Mouse (Mus musculus): Measurements from ENCODE around the gene Ikbip. TPM values are rescaled to one million over a fixed set of nuclear protein-coding genes. Genes with fewer than 3 reads are reported as not detected.
A peak's percentile ranks its signal among the peaks of the same experiment; 100 is the strongest.

Gene Ikbip
- polyA plus RNA-seq, 1 experiment, result 12.3 TPM

DNA sequence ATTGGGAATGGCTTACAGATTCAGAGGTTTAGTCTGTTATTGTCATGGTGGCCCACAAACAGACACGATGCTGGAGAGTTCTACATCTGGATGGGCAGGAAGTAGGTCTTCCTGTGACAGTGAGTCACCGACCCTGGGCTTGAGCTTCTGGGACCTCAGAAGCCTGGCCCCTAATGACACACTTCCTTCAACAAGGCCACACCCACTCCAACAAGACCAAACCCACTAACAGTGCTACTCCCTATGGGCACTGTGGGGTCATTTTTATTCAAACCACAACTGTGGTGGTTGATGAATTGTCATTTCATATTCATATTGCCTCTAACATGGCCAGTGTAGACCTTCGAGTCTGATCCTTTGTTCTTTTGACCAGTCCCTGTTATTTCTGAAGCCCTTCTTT, 55.6 kb downstream of the Ikbip start:
- TF ChIP-seq MYOD1 (IDR thresholded peaks at IDR 0.05; ENCODE audit: control insufficient read depth, insufficient read length, low read depth), result no peak
- no peak for TF ChIP-seq USF1 (IDR thresholded peaks at IDR 0.05; ENCODE audit: low read depth)
- TF ChIP-seq MAX (IDR thresholded peaks at IDR 0.05), result peak; percentile 23
- no peak for TF ChIP-seq CTCF (IDR thresholded peaks at IDR 0.05; ENCODE audit: control insufficient read depth, insufficient read depth, insufficient read length)
- TF ChIP-seq FOSL1 (IDR thresholded peaks at IDR 0.05; ENCODE audit: insufficient read depth, low read length, poor library complexity, severe bottlenecking), result no peak
- Histone ChIP-seq H3K27me3 (ENCODE audit: control insufficient read depth, insufficient read depth, insufficient read length) (no peaks in the 10 kb centered on the region), H3K4me3 (ENCODE audit: insufficient read depth, poor library complexity, severe bottlenecking) (no peak overlapping the region), H3K79me3 (ENCODE audit: low read depth) (no peaks in the 10 kb centered on the region), H3K79me2 (ENCODE audit: control insufficient read depth, insufficient read depth) (no peaks in the 10 kb centered on the region), H3ac (ENCODE audit: control insufficient read depth, insufficient read length, low read depth) (no peak overlapping the region), H3K36me3 (ENCODE audit: control insufficient read depth, insufficient read depth) (no peaks in the 10 kb centered on the region)

DNA sequence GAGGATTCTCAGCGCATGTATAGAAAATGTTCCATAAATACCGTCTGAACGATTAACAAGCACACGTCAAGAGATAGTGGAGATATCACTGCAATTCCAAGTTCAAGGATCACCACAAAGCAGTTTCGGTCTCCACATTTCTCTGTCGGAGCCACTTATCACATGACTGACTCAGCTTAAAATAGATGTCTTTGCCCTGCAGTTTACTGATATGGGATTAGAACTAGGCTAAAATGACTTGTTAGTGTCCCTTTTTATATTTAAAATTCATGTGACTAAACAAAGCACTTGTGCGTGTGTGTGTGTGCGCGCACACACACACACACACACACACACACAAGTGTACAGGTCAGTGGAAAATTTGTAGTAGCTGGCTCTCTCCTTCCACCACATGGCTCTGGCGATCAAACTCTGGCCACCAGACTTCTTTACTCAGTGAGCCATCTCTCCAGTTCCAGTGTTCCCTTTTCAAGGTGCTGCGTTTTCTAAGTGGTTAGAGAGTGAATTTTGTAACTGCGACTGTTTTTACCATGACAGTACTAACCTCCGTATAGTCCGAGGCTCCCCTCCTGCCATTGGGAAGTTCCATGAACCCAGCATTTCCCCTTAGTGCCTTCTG, 56.5 kb downstream of the Ikbip start:
- Histone ChIP-seq H3K79me2 (ENCODE audit: control insufficient read depth, insufficient read depth) (no peaks in the 10 kb centered on the region), H3K4me3 (ENCODE audit: insufficient read depth, poor library complexity, severe bottlenecking) (no peak overlapping the region), H3K27me3 (ENCODE audit: control insufficient read depth, insufficient read depth, insufficient read length) (no peaks in the 10 kb centered on the region), H3K36me3 (ENCODE audit: control insufficient read depth, insufficient read depth) (peaks cover 3% of the 10 kb centered on the region), H3K79me3 (ENCODE audit: low read depth) (no peaks in the 10 kb centered on the region), H3ac (ENCODE audit: control insufficient read depth, insufficient read length, low read depth) (no peak overlapping the region)
- TF ChIP-seq MYOG (IDR thresholded peaks at IDR 0.05; ENCODE audit: control insufficient read depth, extremely low read depth, insufficient read length), result no peak
- no peak for TF ChIP-seq MAX (IDR thresholded peaks at IDR 0.05)
- no peak for TF ChIP-seq MYOD1 (IDR thresholded peaks at IDR 0.05; ENCODE audit: control insufficient read depth, insufficient read length, low read depth)
- TF ChIP-seq FOSL1 (IDR thresholded peaks at IDR 0.05; ENCODE audit: insufficient read depth, low read length, poor library complexity, severe bottlenecking), result no peak
- no peak for TF ChIP-seq CTCF (IDR thresholded peaks at IDR 0.05; ENCODE audit: control insufficient read depth, insufficient read depth, insufficient read length)
- no peak for TF ChIP-seq USF1 (IDR thresholded peaks at IDR 0.05; ENCODE audit: low read depth)
- no peak for TF ChIP-seq CEBPB (IDR thresholded peaks at IDR 0.05; ENCODE audit: low read depth)

DNA sequence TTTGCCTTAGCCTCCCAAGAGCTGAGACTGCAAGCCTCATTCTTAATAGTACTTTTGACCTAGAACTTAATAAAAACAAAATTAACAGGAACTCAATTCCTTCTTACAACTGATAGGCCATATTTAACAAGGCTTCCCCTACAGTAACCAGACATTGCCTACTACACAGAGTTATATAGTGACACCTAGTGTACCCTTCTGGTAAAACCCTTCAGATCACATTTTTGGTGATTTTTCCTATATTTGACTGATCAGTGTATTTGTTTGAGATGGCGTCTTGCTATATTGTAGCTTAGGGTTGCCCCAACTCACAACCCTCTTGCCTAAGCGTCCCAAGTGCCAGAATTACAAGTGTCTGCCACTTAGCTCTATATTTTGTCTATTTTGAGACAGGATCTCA, 58.8 kb downstream of the Ikbip start:
- H3K27me3 ChIP-seq (ENCODE audit: control insufficient read depth, insufficient read depth, insufficient read length), result no peaks in the 10 kb centered on the region
- H3K79me3 ChIP-seq (ENCODE audit: low read depth), result no peaks in the 10 kb centered on the region
- H3K36me3 ChIP-seq (ENCODE audit: control insufficient read depth, insufficient read depth), result peaks cover 18% of the 10 kb centered on the region
- H3K4me3 ChIP-seq (ENCODE audit: insufficient read depth, poor library complexity, severe bottlenecking), result no peak overlapping the region
- no peaks in the 10 kb centered on the region for H3K79me2 ChIP-seq (ENCODE audit: control insufficient read depth, insufficient read depth)
- TF ChIP-seq MYOG (IDR thresholded peaks at IDR 0.05; ENCODE audit: control insufficient read depth, extremely low read depth, insufficient read length) (no peak), CEBPB (IDR thresholded peaks at IDR 0.05; ENCODE audit: low read depth) (no peak), MAX (IDR thresholded peaks at IDR 0.05) (no peak)
- no peak overlapping the region for H3ac ChIP-seq (ENCODE audit: control insufficient read depth, insufficient read length, low read depth)

DNA sequence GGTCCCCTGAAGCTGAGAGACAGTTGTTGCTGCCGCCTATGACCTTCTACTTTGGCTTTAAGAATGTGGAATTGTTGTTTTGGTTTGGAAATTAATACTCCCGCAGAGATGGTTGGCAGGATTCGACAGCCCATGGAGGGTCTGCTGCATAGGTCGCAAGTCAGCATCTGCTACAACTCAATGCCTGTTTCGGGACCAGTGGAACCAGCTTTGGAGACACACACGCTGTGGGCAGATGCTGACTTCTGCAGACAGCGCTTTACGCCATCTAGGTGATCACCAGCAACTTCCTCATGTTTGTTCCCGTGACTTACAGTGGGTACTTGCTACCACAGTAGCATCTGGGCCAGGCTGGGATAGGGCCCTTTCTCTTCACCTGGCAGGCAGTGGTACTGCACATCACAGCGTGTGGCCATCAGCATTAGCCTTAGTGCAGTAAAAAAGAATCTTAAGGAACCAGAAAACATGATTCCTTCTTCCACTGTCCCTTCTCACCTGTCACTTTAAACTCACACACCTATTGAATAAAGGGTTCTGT, 60.0 kb downstream of the Ikbip start:
- Histone ChIP-seq H3K4me3 (ENCODE audit: insufficient read depth, poor library complexity, severe bottlenecking) (no peak overlapping the region), H3K79me2 (ENCODE audit: control insufficient read depth, insufficient read depth) (no peaks in the 10 kb centered on the region), H3K79me3 (ENCODE audit: low read depth) (no peaks in the 10 kb centered on the region), H3K36me3 (ENCODE audit: control insufficient read depth, insufficient read depth) (peaks cover 30% of the 10 kb centered on the region), H3K27me3 (ENCODE audit: control insufficient read depth, insufficient read depth, insufficient read length) (no peaks in the 10 kb centered on the region), H3ac (ENCODE audit: control insufficient read depth, insufficient read length, low read depth) (no peak overlapping the region)
- TF ChIP-seq FOSL1 (IDR thresholded peaks at IDR 0.05; ENCODE audit: insufficient read depth, low read length, poor library complexity, severe bottlenecking), result no peak
- no peak for TF ChIP-seq CTCF (IDR thresholded peaks at IDR 0.05; ENCODE audit: control insufficient read depth, insufficient read depth, insufficient read length)
- TF ChIP-seq MYOD1 (IDR thresholded peaks at IDR 0.05; ENCODE audit: control insufficient read depth, insufficient read length, low read depth), result no peak
- TF ChIP-seq MAX (IDR thresholded peaks at IDR 0.05), result no peak
- no peak for TF ChIP-seq CEBPB (IDR thresholded peaks at IDR 0.05; ENCODE audit: low read depth)
- no peak for TF ChIP-seq MYOG (IDR thresholded peaks at IDR 0.05; ENCODE audit: control insufficient read depth, extremely low read depth, insufficient read length)
- TF ChIP-seq USF1 (IDR thresholded peaks at IDR 0.05; ENCODE audit: low read depth), result no peak

DNA sequence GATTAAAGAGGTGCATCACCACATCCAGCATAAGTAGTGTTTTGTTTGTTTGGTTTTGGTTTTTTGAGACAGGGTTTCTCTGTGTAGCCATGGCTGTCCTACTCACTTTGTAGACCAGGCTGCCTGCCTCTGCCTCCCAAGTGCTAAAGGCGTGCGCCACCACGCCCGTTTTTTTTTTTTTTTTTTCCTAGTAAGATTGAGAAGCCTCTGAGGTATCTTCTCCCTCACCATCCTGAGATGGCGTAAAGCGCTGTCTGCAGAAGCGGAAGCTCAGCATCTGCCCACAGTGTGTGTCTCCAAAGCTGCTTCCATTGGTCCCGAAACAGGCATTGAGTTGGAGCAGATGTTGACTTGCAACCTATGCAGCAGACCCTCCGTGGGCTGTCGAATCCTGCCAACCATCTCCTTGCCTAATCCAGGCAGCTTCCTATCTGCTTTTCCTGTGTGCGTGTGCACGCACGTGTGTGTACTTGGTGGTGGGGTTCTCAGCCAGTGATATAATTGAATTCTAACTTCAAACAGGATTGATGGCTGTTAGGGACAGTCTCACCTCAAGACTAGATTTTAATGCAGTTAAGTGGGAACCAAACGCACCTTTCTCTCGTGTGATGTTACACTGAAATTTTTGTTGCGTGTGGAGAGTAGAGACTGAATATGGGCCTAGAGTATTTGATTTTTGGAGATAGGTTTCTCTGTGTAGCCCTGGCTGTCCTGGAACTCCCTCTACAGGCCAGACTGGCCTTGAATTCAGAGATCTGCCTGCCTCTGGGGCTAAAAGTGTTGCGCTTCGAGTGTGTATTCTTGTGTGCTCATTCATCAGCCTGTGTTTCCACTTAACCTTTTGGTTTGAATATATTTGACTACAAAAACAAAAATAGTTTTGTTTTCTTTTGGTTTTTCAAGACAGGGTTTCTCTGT, 60.8 kb downstream of the Ikbip start:
- Histone ChIP-seq H3K27me3 (ENCODE audit: control insufficient read depth, insufficient read depth, insufficient read length) (no peaks in the 10 kb centered on the region), H3K79me3 (ENCODE audit: low read depth) (no peaks in the 10 kb centered on the region), H3K4me3 (ENCODE audit: insufficient read depth, poor library complexity, severe bottlenecking) (no peak overlapping the region), H3K36me3 (ENCODE audit: control insufficient read depth, insufficient read depth) (peaks cover 39% of the 10 kb centered on the region), H3ac (ENCODE audit: control insufficient read depth, insufficient read length, low read depth) (no peak overlapping the region), H3K79me2 (ENCODE audit: control insufficient read depth, insufficient read depth) (peaks cover 2% of the 10 kb centered on the region)
- TF ChIP-seq CTCF (IDR thresholded peaks at IDR 0.05; ENCODE audit: control insufficient read depth, insufficient read depth, insufficient read length), result no peak
- no peak for TF ChIP-seq USF1 (IDR thresholded peaks at IDR 0.05; ENCODE audit: low read depth)

Measured in C2C12 (cell line).